Mouse (Mus musculus) embryonic stem cell, embryonic (primary cell): ENCODE measurements around the gene Ctsk.

ENCODE experiments used
- CTCF ChIA-PET, 4 experiments: fragments of 300-600 bp in 2 of 4; fragments of 350-600 bp in 2 of 4; sonication (Branson Sonifier 250); formaldehyde crosslinking; loops; one replicate each; lab custom pipeline; 2022; ENCODE audit warnings: inconsistent platforms in 2 of 4; lab: Charles Lee
- POLR2A ChIA-PET, 4 experiments: fragments of 300-600 bp in 2 of 4; fragments of 350-600 bp in 2 of 4; sonication (Branson Sonifier 250); formaldehyde crosslinking; loops; one replicate each; lab custom pipeline; 2022; ENCODE audit warnings: antibody characterized with exemption in 4 of 4, inconsistent platforms in 1 of 4; lab: Charles Lee

Ctsk gene

GRCm38 (mm10) chr3:95542171-95542570 is 43.1 kb downstream of the Ctsk start:
- POLR2A ChIA-PET, result interaction anchor here in 3 of 4 experiments (0.6 to 1.7 kb wide), 8 partner anchors 9 to 156 kb away, joined by 3 to 12 read pairs (median 4); partner anchors contain the start of gene Hormad1 (in 2 of the 3)

DNA sequence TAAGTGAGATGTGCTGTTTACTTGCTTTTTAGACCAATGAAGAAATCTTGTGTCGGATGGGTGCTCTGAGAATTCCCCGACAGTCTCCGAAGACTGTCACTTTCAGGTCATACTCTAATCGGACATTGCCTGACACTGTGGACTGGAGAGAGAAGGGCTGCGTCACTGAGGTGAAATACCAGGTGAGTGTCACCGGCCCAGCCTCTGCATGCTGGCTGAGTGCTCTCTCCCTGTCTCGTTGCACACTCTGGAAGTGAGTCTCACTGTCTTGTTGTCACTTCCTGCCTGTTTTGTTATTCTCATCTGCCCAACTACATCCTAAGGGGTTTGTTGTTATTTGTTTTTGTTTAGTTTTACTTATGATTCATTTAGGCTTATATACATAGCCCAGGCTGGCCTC is 43.9 kb downstream of the Ctsk start:
- CTCF ChIA-PET, result interaction anchor here in 2 of 4 experiments (0.6 to 1.5 kb wide), 3 partner anchors 140 to 243 kb away, joined by 3 to 4 read pairs (median 3); no protein-coding TSS in a partner anchor
- POLR2A ChIA-PET, result interaction anchor here in 3 of 4 experiments (0.6 to 1.7 kb wide), 7 partner anchors 16 to 155 kb away, joined by 3 to 12 read pairs (median 3); partner anchors contain the start of genes Hormad1 (in 2 of the 3) and Golph3l (in 1 of the 3)

More at GRCm38 (mm10) chr3:95542171-95542570, 43.1 kb downstream of the Ctsk start:
- CTCF ChIA-PET, result interaction anchor here in 1 of 4 experiments (0.6 to 0.7 kb wide), 2 partner anchors 242 to 524 kb away, joined by 3 read pairs; no protein-coding TSS in a partner anchor

DNA sequence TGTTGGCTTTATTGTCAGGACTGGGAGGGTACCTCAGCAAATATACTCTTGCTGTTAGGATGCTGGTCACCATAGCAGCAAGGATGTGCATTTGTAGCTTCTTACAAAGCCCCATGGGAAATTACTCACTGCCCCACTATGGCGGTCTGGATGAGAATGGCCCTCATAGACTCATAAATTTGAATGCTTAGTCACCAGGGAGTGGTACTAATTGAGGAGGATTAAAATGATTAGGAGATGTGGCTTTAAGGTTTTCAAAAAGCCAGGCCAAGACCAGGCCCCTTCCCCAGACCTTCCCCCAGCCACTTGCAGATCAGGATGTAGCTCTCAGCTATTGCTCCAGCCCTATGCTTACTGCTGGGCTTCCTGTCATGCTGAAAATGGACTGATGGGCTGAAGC is 51.1 kb downstream of the Ctsk start:
- CTCF ChIA-PET, result interaction anchor here in 3 of 4 experiments (0.6 to 1.7 kb wide), 3 partner anchors 15 to 176 kb away, joined by 3 to 7 read pairs (median 5); no protein-coding TSS in a partner anchor
- POLR2A ChIA-PET, result interaction anchor here in 1 of 4 experiments (0.8 kb wide), 1 partner anchor 13 kb away, joined by 3 read pairs; no protein-coding TSS in a partner anchor

GRCm38 (mm10) chr3:95553986-95554385 is 54.9 kb downstream of the Ctsk start:
- ChIA-PET POLR2A (interaction anchor here (0.6 to 0.9 kb wide), 5 partner anchors 9 to 182 kb away, joined by 3 to 10 read pairs (median 3); no protein-coding TSS in a partner anchor), CTCF (interaction anchor here in 2 of 4 experiments (0.7 to 1.4 kb wide), 2 partner anchors 37 to 60 kb away, joined by 3 to 5 read pairs; no protein-coding TSS in a partner anchor)
